Mouse (Mus musculus): ENCODE results near the gene Sesn2.

GRCm38 (mm10) chr4:132460225-132460624, 50.1 kb downstream of the Sesn2 start:
- TF ChIP-seq CTCF (IDR thresholded peaks at IDR 0.05) (no peak), EP300 (IDR thresholded peaks at IDR 0.05) (no peak)
